Mouse (Mus musculus): ENCODE results near the gene Dapk3. TPM values are rescaled to one million over a fixed set of nuclear protein-coding genes. Genes with fewer than 3 reads are reported as not detected.

Gene Dapk3
- polyA plus RNA-seq (2012; rRNA removed), result 52.6 and 61.6 TPM in 2 replicates

DNA sequence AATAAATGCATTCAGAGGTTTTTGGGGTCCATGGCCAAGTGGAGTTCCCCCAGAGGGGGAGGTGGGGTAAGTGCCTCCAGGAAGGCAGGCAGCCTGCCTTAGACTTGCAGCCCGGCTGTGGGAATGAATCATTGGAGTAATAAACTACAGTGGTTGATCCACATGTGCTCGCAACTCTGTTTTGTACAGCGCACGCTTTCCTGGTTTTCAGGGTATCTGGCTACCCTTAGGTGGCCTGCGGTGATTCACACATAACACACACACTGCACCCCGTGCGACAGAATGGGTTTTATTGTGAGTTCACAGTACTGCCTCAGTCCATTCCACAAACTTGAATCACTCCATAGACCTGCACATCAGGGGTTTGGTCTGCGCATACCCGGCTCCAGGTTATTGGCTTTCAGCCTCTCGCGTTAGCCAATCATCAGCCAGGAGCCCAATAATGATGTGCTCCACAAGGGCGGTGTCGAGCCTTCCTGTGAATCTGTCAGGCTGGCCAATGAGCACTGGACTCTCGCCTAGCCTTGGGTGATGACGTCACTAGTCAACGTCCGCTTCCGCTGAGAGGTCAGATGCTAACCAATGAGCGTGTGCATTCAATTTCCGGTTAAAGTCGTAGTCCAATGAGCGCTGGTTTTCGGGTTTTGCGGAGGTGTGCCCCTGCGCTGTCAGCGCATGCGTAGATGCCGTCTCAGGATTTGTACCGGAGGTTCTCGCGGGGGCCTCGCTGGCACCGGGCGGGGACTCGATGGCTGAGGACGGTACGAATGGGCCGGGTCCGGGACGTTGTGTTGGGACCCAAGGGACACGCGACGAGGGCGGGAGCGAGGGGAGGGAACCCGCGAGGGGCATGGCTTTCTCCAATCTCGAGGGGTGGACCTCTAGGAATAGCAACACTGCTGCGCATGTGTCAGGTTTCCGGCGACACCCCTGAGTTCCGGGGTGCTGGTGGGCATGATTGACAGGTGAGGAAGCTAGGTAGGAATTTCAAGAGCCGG, at the start of gene Dapk3:
TSS of gene Dapk3 (plus strand) at position 670 of the 998 bp plus-strand sequence.
- Histone ChIP-seq H3K27me3 (ENCODE audit: control insufficient read depth, insufficient read depth, low read length) (no peaks in the 10 kb centered on the region), H3K36me3 (ENCODE audit: control insufficient read depth, insufficient read depth, low read length) (no peaks in the 10 kb centered on the region; the same call in none of the 2 replicates), H3K4me3 (ENCODE audit: control insufficient read depth, low read depth, low read length) (peak within 1 kb of the TSS; percentile 84), H3K4me1 (ENCODE audit: control insufficient read depth, insufficient read depth, low read length) (peaks cover 11% of the 10 kb centered on the region), H3K27ac (ENCODE audit: control insufficient read depth, insufficient read depth, low read depth, low read length) (peak within 1 kb of the TSS; percentile 75)
- TF ChIP-seq POLR2A (IDR thresholded peaks at IDR 0.05; ENCODE audit: control insufficient read depth, low read depth, low read length) (peak; percentile 70), CTCF (IDR thresholded peaks at IDR 0.05; ENCODE audit: control insufficient read depth, insufficient read depth, insufficient replicate concordance, low read depth, low read length) (no peak)

DNA sequence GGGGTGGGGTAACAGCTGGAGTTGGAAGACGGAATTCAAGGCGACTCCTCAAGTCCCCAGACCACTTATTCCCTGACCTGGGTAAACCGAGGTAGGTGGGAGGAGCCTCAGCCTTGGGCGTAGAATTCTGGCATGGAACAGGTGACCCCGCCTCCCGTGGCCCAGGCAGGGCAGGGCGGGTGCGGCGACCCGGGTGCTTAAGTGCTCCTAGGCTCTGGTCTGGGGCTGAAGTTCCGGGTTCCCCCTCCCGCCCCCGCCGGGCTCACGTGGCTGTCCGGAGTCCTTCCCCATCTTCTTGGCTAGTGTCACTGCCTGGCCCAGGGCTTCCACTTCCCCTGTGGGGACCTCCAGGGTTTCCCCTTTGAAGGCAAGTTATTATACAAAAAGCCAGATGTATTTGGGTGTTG, 48.6 kb upstream of the Dapk3 start:
- 0 out of 2 replicates have a peak overlapping the region, but pooled peaks have one; percentile 5 for H3K27ac ChIP-seq (ENCODE audit: control insufficient read depth, insufficient read depth, low read depth, low read length)
- H3K4me3 ChIP-seq (ENCODE audit: control insufficient read depth, low read depth, low read length), result peak overlapping the region; percentile 11
- H3K36me3 ChIP-seq (ENCODE audit: control insufficient read depth, insufficient read depth, low read length), result no peaks in the 10 kb centered on the region
- peaks cover 39% of the 10 kb centered on the region for H3K4me1 ChIP-seq (ENCODE audit: control insufficient read depth, insufficient read depth, low read length)
- no peak for TF ChIP-seq CTCF (IDR thresholded peaks at IDR 0.05; ENCODE audit: control insufficient read depth, insufficient read depth, insufficient replicate concordance, low read depth, low read length)
- TF ChIP-seq POLR2A (IDR thresholded peaks at IDR 0.05; ENCODE audit: control insufficient read depth, low read depth, low read length), result no peak
- no peaks in the 10 kb centered on the region for H3K27me3 ChIP-seq (ENCODE audit: control insufficient read depth, insufficient read depth, low read length)

- Histone ChIP-seq H3K4me3 (ENCODE audit: control insufficient read depth, low read depth, low read length) (peak within 1 kb of the TSS; percentile 79), H3K36me3 (ENCODE audit: control insufficient read depth, insufficient read depth, low read length) (no peaks in the 10 kb centered on the region), H3K4me1 (ENCODE audit: control insufficient read depth, insufficient read depth, low read length) (peaks cover 39% of the 10 kb centered on the region), H3K27me3 (ENCODE audit: control insufficient read depth, insufficient read depth, low read length) (no peaks in the 10 kb centered on the region), H3K27ac (ENCODE audit: control insufficient read depth, insufficient read depth, low read depth, low read length) (peak within 1 kb of the TSS; percentile 55)
- TF ChIP-seq POLR2A (IDR thresholded peaks at IDR 0.05; ENCODE audit: control insufficient read depth, low read depth, low read length) (no peak; the same call in 1 of the 2 replicates), CTCF (IDR thresholded peaks at IDR 0.05; ENCODE audit: control insufficient read depth, insufficient read depth, insufficient replicate concordance, low read depth, low read length) (no peak)
These were observed 47.7 kb upstream of the Dapk3 start, which contains the start of gene Zbtb7a for GRCm38 (mm10) chr10:81134966-81135681. Gene Zbtb7a (plus strand): TSS chr10:81135220.

DNA sequence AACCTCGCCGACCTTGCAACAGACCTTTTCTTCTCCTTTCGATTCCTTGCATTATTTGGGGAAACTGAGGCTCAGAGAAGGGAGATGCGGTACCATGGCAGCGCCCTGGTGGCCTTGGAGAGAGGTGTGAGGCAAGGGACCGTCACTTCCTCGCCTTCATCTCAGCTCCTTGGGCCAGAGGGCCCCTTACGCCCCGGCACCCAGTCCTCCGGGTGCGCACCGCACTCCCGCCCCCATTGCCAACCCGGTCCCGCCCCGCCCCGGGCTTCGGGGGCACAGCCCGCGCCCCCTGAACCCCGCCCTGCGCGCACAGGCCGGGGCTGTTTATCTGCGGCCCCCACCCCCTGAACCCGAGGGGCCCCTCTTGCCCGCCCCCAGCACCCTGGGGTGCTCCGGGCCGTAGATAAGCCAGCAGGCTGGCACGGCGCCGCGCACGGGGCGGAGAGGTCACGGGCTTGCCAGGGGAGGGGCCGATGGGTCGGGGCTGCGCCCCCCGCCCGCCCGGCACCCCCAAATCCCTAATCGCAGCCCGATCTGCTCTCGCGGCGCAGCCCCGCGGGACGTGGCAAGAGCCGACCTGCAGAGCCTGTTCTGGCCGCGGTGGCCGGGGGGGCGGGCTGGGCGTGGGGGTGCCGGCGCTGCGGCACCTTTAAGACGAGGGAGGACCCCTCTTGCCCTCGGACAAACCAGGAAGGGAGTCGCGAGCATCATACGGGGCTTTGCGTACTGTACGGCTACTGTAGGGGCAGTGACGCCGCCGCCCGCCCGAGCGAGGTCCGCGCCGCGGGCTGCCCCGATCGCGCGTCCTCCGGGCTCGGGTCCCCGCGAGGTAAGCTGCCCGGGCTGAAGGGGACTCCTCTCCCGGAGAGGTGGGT, 46.7 kb upstream of the Dapk3 start:
- Histone ChIP-seq H3K36me3 (ENCODE audit: control insufficient read depth, insufficient read depth, low read length) (no peaks in the 10 kb centered on the region), H3K4me3 (ENCODE audit: control insufficient read depth, low read depth, low read length) (peak overlapping the region; percentile 79), H3K27ac (ENCODE audit: control insufficient read depth, insufficient read depth, low read depth, low read length) (peak overlapping the region; percentile 84), H3K4me1 (ENCODE audit: control insufficient read depth, insufficient read depth, low read length) (peaks cover 38% of the 10 kb centered on the region), H3K27me3 (ENCODE audit: control insufficient read depth, insufficient read depth, low read length) (no peaks in the 10 kb centered on the region)
- no peak for TF ChIP-seq CTCF (IDR thresholded peaks at IDR 0.05; ENCODE audit: control insufficient read depth, insufficient read depth, insufficient replicate concordance, low read depth, low read length)
- TF ChIP-seq POLR2A (IDR thresholded peaks at IDR 0.05; ENCODE audit: control insufficient read depth, low read depth, low read length), result no peak

DNA sequence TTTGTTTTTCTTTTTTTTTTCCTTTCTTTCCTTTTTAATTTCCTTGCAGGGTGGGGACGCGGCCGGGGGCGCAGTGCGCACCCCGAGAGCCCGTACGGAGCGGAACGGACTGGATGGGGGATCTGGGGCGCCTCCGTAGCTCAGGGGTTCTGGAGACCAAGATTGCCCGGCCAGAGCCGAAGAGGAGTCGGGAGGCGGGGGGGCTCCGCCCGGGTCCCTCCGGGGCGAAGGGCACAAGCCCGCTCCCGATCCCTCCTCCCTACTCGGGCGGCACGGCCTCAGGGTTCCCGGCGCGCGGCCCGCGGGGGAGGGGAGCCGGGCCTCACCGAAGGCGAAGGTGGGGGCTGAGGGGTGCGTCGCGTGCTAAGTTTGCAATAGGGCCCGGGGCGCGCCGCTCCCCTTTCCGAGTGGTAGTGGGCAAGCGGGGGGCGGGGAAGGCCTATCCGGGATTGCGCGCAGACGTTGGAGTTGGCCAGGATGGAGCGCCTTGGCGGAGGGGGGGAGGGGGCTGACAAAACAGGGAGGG, 46.0 kb upstream of the Dapk3 start:
- Histone ChIP-seq H3K4me3 (ENCODE audit: control insufficient read depth, low read depth, low read length) (peak overlapping the region; percentile 79), H3K27ac (ENCODE audit: control insufficient read depth, insufficient read depth, low read depth, low read length) (peak overlapping the region; percentile 84), H3K4me1 (ENCODE audit: control insufficient read depth, insufficient read depth, low read length) (peaks cover 38% of the 10 kb centered on the region), H3K36me3 (ENCODE audit: control insufficient read depth, insufficient read depth, low read length) (no peaks in the 10 kb centered on the region), H3K27me3 (ENCODE audit: control insufficient read depth, insufficient read depth, low read length) (no peaks in the 10 kb centered on the region)
- TF ChIP-seq CTCF (IDR thresholded peaks at IDR 0.05; ENCODE audit: control insufficient read depth, insufficient read depth, insufficient replicate concordance, low read depth, low read length) (no peak), POLR2A (IDR thresholded peaks at IDR 0.05; ENCODE audit: control insufficient read depth, low read depth, low read length) (no peak)
